Mouse (Mus musculus) left cerebral cortex, adult 18-20 months (tissue): ENCODE measurements around the gene Ccdc6. TPM values are rescaled to one million over a fixed set of nuclear protein-coding genes. Genes with fewer than 3 reads are reported as not detected.

Experiments
- DNase-seq, 2 experiments: peaks; one replicate each; pipeline ENCODE4 v3.0.0; 2021 to 2022; ENCODE audit warnings: low spot score in 2 of 2, mixed read lengths in 1 of 2
- total RNA-seq, 2 experiments: library from RNA; stranded (reverse); gene quantifications; 2 replicates each; pipeline ENCODE4 v1.2.3; 2021

Ccdc6 gene
- total RNA-seq, 2 experiments from 2014 or later: 53.7 to 65.9 TPM

GRCm38 (mm10) chr10:70127273-70127672 lies 30.4 kb downstream of the Ccdc6 start:
- DNase-seq: no peak

- DNase-seq: no peak
Measured at GRCm38 (mm10) chr10:70128408-70128807, 31.5 kb downstream of the Ccdc6 start.

GRCm38 (mm10) chr10:70132087-70132560 lies 35.2 kb downstream of the Ccdc6 start:
- DNase-seq: no peak

GRCm38 (mm10) chr10:70132714-70133113 lies 35.8 kb downstream of the Ccdc6 start:
- DNase-seq: no peak

GRCm38 (mm10) chr10:70133188-70133587 lies 36.3 kb downstream of the Ccdc6 start:
- DNase-seq: peak; percentile 52 to 53

GRCm38 (mm10) chr10:70135680-70136079 lies 38.8 kb downstream of the Ccdc6 start:
- peak in 1 of 2 experiments; percentile 32 for DNase-seq

- no peak for DNase-seq
Measured at GRCm38 (mm10) chr10:70137652-70138051, 40.7 kb downstream of the Ccdc6 start.

- DNase-seq: no peak
Measured at GRCm38 (mm10) chr10:70138150-70138549, 41.2 kb downstream of the Ccdc6 start.

- no peak for DNase-seq
Measured at GRCm38 (mm10) chr10:70139368-70139767, 42.4 kb downstream of the Ccdc6 start.

GRCm38 (mm10) chr10:70140414-70140813 lies 43.5 kb downstream of the Ccdc6 start:
- no peak for DNase-seq

GRCm38 (mm10) chr10:70142623-70143022 lies 45.7 kb downstream of the Ccdc6 start:
- DNase-seq: peak in 1 of 2 experiments; percentile 37

GRCm38 (mm10) chr10:70144004-70144557 lies 47.2 kb downstream of the Ccdc6 start:
- DNase-seq: no peak

GRCm38 (mm10) chr10:70145873-70146272 lies 49.0 kb downstream of the Ccdc6 start:
- no peak for DNase-seq

- no peak for DNase-seq
Measured at GRCm38 (mm10) chr10:70149093-70149492, 52.2 kb downstream of the Ccdc6 start.

GRCm38 (mm10) chr10:70150301-70150700 lies 53.4 kb downstream of the Ccdc6 start:
- DNase-seq: no peak

GRCm38 (mm10) chr10:70151171-70151570 lies 54.2 kb downstream of the Ccdc6 start:
- DNase-seq: no peak

- no peak for DNase-seq
Measured at GRCm38 (mm10) chr10:70152190-70152743, 55.3 kb downstream of the Ccdc6 start.

GRCm38 (mm10) chr10:70153810-70154209 lies 56.9 kb downstream of the Ccdc6 start:
- DNase-seq: peak in 1 of 2 experiments; percentile 42

GRCm38 (mm10) chr10:70156431-70157165 lies 59.7 kb downstream of the Ccdc6 start:
- no peak for DNase-seq

- DNase-seq: peak in 1 of 2 experiments; percentile 34
Measured at GRCm38 (mm10) chr10:70159651-70160320, 62.9 kb downstream of the Ccdc6 start.

GRCm38 (mm10) chr10:70160811-70161210 lies 63.9 kb downstream of the Ccdc6 start:
- no peak for DNase-seq

- no peak for DNase-seq
Measured at GRCm38 (mm10) chr10:70161504-70161903, 64.6 kb downstream of the Ccdc6 start.
